Mouse (Mus musculus) retina, embryonic 14.5 days (tissue): ENCODE measurements at regions not wholly inside any gene's neighbourhood (a gene's known extent, or its start where the extent isn't known, plus 50 kb on each side); places are given as distances from the start of the nearest gene placed in this dataset.
A peak's percentile ranks its signal among the peaks of the same experiment; 100 is the strongest.

Experiments used
- DNase-seq: peaks from one replicate; pipeline ENCODE4 v3.0.0-alpha.2; 2015; ENCODE audit warnings: low spot score

DNA sequence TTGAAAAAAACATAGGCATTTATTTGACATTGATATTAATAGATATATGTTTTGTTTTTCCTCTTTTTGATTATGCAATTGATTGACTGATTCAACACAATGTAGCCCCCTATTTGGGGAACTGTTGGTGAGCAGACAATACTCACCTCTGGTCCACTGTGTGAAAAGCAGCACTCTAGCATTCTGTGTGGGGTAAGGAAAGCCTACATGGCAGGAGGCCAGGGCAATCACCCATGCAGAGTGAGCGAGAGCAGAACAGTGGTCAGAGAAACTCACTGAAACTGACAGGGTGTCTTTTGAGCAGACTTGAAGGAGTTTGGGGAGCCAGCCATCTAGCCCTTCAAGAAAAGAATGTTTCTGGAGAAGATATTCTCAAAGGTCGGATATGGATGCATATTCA is 73.2 kb upstream of the Azi2 start:
- DNase-seq = no peak

DNA sequence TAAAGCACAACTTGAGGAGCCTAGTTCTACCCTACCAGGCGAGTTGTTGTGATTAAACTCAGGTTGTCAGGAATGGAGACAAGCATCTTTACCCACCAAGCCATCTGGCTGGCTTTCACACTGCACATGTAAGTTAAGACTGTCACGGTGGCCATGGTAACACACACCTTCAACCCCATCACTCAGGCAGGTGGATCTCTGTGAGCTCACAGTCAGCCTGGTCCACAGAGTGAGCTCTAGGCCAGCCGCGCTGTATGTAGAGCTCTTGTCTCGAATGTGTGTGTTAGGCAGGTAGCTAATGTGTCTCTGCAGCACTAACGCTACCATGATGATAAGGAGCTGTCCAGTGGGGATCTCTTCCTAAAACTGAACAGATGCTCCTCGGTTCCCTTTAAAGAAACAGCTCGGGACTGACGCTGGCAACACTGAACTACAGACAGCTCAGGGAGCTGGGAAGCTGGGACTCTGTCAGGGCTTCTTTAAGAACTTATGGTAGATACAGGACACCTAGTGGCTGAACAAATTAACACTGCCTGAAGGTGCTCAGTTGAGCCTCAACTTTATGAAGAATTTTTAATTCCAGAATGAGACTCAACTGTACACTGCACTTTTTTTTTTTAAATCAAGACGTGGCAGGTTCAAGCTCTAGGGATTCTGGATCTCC is 73.8 kb upstream of the Azi2 start:
- DNase-seq = peak; percentile 79

DNA sequence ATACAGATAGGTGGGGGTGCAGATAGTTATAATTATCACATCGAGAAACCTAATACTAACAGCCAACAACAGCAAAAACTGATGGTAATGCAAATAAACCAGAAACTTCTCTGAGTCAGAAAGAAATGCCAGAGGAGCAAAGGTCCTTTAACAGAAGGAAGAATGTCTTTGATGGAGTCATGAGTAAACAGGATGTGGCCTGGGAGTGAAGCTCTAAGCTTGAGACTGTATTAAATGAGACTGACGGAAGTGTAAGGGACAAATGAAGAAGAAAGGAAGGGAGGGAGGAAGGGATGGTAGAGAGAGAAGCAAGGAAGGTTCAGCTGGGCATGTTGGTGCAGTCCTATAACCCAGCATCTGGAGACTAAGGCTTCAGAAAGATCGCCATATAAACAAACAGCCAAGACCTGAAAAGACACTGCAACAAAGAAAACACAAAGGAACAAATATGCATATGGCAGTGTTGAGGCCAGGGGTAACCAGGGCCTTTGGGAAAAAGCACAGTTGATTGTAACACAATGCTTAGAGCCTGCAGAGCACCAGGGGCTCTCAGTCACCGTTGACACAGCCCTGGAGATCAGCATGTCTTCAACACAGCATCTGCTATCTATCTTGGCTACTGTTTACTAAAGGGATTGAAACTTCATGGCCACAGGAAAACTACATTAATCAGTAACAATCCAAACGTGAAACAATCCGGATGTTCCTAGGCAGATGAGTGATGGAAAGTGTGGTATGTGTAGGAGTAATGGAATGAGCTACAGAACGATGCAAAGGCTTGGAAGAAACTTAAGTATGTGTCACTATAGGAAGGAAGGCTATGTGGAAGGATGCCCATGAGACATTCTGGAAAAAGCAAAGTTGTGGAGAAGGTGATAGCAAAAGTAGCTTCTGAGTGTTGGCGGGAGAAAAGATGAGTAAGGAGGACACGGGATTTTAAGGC is 77.9 kb upstream of the Azi2 start:
- no peak for DNase-seq

DNA sequence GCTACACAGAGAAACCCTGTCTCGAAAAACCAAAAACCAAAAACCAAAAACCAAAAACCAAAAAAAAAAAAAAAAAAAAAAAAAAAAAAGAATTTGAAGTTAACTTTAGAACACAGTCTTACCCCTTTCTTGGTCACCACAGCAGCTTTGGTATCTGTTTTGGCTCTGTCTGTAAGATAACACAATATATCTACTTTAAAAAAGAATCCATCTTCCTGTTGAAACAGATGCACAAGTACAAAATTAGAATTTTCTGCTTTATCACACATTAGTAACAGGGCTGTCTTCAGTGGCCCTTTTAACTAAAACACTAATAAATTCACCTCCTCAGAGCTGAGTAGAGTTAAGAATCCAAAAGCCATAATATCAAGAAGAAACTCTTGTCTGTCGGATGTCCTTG is 80.5 kb upstream of the Azi2 start:
- DNase-seq = no peak

DNA sequence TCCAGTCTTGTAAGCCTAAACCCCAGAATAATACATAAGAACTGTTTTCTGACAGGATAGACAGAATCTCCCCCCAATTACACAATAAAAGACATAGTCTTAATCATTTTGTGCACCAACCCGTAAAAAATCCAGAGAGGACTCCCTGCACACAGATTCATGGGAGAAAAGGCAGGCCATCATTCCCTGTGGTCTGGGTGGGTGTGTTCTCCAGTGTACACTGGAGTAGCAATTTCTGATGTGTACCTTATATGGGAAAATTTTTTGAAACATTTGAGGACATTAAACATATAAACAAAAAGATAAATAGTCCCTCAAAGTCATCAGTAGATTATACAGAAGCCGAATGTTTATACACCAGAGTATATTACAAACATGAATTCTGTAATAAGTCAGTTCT is 83.1 kb upstream of the Azi2 start:
- DNase-seq = peak; percentile 9

DNA sequence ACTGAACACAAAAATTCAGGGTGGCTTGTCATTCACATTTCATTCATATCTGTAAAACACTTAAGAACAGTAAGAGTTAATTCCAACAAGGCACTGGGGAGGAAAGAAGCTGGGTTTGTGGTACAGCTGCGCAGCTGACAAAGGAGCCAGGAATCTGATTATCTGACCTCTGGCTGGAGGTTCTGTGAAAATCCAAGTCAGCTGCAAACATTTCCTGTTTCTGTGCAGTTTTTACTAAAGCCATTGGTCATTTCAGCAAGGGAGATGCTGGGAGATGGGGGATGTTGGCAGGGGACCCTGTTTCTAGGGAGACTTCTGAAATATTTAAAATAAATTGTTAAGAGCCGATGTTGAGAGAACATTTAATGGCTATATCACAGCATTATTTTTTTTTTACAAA is 83.6 kb upstream of the Azi2 start:
- no peak for DNase-seq

DNA sequence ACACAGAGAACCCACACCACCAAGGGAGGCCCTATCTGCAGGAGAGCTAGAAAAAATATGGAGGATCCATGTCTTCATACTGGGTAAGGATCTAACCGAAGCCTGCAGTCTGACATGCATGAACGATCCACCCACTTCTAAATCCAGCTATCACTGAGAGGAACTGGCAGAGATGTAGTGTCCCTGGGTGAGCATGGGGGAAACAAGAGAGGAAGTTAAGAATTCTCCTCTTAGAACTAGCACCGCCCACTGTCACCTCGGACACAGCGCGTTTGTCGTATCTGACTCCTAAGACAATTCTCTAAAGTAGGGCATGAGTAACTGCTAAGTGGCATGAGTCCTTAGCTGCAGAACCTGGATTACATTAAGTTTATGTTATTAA is 112.8 kb upstream of the Azi2 start:
- no peak for DNase-seq

DNA sequence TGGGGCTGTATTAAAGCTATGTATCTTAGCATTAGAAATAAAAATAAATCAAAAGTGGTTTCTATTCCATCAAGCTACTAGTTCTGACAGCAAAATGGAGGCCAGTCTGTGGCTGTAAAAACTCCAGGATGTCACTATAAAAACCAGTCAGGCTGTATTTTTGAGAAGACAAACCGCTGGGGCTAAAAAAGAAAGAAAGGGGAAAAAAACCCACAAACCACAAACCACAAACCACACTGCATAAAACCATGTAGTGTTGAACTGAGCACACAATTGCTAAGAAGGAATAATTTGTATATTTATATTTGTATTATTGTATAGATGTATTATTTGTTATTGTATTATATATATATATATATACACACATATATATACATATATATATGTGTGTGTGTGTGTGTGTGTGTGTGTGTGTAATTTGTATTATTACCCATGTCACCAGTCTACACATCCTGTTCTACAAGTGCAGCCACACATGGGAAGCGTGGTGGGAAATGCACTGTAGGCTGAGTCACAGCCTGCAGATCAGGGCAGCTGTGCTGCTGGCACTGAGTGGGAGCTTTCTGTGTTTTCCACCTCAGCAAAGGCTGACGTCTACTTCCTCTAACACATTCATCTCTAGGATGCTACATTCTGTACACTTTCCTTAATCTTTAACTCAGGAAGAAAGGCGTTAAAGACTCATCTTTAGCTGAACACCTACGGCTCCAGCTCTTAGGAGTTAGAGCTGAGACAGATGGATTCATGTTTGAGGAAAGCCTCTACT is 113.4 kb upstream of the Azi2 start:
- no peak for DNase-seq

DNA sequence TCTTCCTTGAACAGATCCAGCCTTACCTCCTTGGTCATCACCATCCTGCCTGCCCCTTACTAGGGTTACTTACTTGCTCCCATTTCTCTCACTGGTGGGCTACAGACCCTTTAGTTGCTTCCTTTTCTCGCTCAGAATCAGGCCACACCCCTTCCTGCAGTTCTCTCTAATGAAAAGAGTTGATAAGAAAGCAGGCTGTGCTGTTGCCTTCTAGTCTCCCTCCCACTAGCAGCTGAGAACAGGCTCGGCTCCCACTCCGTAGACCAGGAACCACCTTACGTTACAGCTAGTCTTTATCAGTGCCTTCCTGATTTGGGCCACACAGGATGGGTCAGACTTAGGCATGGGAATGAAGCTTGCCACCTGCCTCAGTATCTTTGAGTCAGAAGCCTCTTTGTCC is 117.3 kb upstream of the Azi2 start:
- DNase-seq = peak; percentile 16

DNA sequence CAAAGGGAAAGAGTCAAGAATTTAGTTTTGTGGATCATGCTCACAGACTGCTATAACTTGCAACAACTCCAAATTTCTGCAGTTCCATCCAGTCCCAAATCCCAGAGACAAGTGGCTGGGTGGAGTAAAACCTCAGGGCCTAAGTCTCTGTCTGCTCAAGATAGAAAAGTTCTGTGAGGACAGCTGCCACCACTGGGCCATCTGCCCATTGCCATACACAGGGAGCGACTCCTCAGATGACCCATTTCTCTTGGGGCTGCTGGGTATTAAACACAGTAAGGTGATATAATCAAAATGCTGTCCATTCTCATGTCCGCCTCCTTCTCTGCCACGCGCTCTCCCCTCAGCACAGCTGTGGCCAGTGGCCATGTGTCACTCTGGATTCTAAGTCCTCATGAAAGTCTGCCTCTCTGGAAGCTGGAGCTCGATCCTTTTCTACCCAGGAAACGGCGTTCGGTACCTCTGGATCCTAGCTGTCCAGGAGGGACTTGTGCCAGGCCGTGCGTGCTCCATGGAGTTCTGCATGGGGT is 132.3 kb upstream of the Azi2 start:
- no peak for DNase-seq

DNA sequence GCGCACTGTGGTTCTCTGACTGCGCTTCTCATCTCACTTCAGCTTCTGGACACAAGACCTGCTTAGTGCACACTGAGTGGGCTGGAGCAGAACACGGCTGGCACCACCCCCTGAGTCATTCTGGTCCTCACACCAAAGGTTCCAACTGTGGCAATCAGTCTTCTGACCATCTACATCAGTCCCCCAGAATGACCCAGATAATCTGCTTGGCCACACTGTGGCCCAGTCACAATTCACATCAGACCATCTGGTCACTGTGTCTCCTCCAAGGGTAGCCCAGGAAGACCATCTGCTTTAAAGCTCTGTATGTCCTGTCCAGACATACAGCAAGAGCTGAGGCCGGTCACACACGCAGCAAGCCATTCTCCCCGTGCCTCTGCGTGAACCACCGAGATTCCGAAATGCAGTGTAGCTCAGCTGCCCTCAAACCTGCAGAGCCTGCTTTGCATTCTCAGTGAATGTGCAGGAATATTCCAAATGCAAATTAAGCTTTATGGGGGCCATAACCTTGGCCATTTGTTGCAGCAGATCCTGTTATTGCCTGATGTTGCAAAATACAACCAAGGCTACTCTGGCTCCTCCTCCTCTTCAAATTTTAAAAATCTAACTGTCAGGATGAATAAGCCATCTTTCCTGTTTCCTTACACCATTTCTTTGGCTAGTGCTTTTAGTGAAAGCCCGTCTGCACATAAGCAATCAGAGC is 135.1 kb upstream of the Azi2 start:
- peak; percentile 51 for DNase-seq

DNA sequence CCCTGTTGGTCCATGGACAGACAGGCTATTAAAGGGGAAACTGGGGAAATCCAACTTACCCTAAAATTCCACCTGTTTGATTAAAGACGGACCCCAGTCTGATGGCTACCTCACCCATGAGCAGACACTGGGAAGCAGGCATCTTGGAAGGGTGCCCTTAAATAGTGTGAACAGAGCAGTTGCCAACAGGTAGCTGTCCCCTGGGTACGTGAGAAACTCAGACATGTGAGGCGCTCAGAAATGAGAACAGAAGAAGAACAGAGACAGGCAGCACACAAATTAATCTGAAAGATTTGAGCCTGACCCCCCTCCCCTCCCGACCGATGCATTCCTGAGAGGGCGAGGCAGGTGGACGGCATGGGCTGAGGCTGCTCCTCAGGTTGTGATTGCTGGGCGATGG is 135.7 kb upstream of the Azi2 start:
- no peak for DNase-seq

DNA sequence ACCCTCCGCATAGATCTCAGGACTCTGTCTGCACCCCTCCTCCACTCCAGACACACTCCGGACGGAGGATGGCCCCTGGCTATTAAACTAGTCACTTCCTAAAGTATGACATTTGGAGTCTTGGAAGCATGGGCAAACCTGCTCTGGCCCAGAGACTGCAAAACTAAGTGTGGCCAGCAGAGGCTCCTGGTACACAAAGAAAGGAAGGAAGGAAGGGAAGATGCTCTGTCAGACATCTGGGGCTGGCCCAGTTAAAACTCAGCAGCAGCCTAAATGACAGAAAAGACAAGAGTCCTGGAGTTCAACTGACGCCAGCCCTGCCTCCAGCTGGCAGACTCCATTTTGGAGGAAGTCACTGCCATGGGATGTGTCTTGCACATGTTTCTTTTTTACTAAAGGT is 137.3 kb upstream of the Azi2 start:
- peak; percentile 65 for DNase-seq

DNA sequence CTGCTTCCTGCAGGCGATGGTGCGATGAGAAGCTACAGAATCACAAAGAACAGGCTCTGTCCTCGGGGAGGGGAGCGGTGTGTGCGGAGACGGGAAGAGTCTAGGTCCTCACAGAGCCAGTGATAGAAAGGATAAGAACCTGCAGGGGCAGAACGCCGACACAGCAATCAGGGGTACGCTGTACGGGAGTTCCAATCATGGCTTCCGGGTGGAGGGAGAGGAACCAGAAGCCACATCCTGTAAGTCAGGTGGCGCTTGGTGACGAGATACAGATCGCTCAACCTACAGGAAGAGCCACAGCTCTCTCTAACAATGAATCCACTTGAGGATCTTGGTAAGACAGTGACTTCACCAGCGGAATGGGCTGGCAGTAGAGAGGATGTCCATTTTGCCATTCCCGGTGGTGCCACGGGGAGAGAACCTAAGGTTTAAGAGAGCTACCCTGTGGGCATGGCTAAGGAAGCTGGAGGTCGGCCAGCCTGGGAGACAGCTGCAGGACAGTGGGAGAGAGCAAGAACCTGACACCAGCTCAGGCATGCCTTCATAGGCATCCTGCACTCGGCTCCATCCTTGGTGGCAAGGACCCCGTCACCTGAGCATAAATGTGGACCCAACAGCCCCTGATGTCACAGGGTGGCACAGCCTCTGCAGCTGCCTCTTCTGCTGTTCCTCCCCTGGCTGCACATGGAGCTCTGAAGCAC is 137.9 kb upstream of the Azi2 start:
- DNase-seq = no peak

DNA sequence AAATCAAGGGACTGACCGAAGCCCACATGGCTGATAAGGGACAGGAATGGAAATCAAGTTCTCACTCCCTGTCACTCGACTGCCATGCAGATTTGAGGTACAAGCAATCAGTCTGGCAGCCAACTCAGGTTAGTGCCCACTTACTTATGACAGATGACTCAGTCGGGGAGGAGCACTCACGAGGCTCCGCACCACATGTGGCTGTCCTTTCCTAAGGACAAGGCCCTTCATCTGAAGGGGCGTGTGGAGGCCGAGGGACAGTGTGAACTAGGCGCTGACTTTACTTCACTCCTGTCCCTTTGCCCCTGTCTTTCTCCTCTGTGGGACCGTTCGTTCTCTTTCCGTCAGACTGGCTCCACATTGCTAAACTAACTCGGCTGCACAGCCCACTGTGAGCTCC is 139.7 kb upstream of the Azi2 start:
- DNase-seq = no peak

DNA sequence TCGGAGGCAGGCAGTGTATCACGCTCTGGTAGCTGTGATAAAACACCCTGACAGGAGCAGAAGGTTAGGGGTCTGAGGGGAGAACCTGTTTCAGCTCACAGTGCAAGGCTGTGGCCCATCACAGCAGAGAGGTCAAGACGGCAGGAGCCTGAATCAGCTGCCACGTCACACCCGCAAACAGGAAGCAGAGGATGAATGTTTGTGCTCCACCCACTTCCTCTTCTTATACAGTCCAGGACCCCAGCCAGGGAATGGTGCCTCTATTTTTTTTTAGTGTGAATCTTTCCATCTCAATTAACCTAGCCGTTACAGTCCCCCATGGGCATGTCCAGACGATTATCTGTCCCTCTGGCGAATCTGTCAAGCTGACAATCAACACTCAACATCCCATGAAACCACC is 143.8 kb upstream of the Azi2 start:
- no peak for DNase-seq

DNA sequence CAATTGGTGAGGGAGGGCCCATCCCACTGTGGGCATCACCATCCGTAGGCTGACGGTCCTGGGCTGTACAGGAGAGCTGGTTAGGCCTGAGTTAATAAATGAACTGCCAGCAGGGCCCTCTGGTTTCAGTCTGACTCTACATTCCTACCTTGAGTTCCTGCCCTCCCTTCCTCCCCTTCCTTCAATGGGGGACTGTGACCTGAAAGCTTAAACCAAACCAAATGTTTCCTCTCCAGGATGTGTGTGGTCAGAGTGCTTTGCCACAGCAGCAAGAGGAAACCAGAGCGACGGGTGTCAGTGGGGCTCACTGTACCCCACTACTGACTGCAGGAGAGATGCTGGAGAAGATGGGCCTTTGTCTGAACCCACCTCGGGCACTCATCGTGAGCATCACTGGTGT is 147.7 kb upstream of the Azi2 start:
- DNase-seq = no peak

DNA sequence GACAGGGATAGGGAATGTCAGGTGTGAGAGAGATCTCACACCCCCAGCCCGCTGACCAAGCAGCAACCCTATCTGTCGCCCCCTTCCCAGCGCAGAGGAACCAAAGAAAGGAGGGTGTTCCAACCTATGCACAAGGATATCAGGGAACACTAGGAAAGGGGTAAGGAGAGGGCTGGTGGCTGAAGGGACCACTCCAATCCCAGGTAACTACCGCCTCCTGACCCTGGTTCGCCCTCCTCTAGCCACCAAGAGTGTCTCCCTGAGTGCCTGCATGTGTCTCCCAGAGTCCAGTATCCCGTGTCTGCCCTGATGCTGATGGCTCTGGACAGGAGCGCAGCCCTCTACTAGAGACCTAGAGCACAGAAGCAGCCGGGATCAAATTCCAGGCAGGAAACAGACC is 167.1 kb upstream of the Azi2 start:
- peak; percentile 20 for DNase-seq

DNA sequence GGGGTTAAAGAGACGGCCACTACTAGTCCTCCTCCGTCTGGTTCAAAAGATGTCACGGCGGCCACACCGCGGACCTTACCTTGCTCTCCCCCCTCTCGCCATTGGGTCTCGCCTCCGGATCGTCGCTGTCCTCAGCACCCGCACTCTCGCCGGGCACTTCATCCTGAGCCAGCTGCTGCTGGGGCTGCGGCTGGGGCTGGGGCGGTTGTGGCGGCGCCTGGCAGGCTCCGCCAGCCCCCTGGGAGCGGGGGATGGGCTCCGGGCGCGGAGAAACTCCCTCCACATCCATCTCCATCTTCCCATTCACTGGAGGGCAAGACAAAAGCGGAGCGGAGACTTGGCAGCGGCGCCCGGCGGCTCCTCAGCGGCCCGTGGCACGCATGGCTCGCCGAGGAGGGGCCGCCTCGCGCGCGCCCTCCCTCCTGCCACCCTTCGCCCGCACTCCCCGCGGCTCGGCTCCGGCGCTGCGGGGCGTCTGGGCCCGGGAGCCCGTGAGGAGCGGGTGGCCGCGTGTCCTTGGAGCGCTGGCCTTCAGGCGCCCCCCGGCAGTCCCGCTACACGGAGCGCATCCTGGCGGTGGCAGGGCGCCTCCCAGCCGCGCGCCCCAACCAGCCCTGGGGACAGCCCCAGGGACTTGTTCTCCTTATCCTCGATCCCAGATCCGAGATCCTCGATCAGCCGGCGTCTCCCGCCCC is 167.8 kb upstream of the Azi2 start:
- peak; percentile 64 for DNase-seq

DNA sequence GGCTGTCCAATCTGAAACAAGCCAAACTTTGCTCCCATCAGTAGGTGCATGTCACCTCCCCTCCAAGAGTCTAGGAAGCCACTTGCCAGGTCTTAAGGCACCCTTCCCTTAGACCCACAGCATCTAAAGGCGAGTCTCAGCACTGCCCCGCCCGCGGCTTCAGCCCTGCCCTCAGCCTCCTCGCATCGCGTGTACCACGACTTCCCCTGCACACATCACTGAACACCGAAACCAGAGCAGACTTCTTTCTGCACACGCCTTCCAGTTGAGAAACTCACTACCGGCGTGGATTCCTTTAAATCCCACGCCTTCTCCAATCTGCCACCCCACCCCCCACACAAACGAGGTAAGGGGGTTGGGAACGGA is 168.3 kb upstream of the Azi2 start:
- DNase-seq = peak; percentile 51

DNA sequence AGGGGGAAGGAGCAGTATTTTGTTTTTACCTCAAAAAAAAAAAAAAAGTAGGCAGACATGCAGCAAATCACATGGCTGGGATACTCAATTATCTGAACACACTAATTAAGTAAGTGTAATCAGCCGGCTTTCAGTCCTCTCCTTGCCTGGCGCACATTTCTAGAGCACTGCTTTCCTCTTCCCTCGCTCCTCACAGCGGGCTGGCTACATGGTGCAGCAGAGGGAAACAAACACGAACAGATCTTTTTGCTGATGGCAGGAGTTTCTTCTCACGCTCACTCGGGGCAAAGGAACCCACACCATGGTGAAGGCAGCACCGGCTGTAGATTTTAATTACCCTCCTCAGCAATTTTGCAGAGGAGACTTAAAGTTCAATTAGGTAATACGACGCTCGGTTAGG is 169.7 kb upstream of the Azi2 start:
- DNase-seq = peak; percentile 38
